Mouse (Mus musculus): ENCODE results near the gene Deaf1. TPM values are rescaled to one million over a fixed set of nuclear protein-coding genes. Genes with fewer than 3 reads are reported as not detected.

The Deaf1 gene
- total and polyA plus RNA-seq, 3 experiments: 3.5 to 31.6 (median 10.0) TPM

DNA sequence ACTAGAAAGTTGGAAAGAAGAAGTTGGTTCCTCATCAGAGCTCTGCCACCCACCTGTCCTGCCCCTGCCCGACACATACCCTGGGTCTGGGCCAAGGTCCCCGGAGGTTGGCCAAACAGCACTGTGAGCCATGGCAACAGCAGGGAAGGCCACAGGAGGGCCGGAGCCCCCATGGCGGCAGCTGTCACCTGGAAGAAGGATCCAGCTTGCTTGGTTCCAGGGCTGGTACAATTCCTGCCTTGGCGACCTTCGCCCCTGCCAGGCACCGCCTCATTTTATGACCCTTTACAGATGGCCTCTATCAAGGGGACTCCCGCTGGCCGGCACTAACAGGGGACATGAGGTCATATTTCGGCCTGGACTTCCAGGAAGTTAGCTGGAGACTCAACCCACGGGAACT, 50.9 kb downstream of the Deaf1 start, which contains the start of gene Cdhr5:
TSS of gene Cdhr5 (minus strand) at position 241 of the 400 bp plus-strand sequence.
- Histone ChIP-seq H3K9me3 (replicated peaks; ENCODE audit: low read length) (no peaks in the 10 kb centered on the region), H3K36me3 (replicated peaks in 1 of 2; ENCODE audit: control insufficient read depth in 1 of 2, insufficient read depth in 1 of 2, low read length in 1 of 2) (peaks cover 0 to 19% of the 10 kb centered on the region in 2 experiments), H3K27me3 (replicated peaks) (no peaks in the 10 kb centered on the region), H3K4me2 (ENCODE audit: insufficient read depth, low read depth, poor library complexity, severe bottlenecking) (peak within 1 kb of the TSS; percentile 53), H3K4me1 (ENCODE audit: control insufficient read depth in 1 of 2, insufficient read depth in 2 of 2) (peaks cover 41 to 74% of the 10 kb centered on the region in 2 experiments), H3K27ac (ENCODE audit: insufficient read depth, low read depth) (peak within 1 kb of the TSS; percentile 93), H3K9ac (ENCODE audit: insufficient read depth, low read depth) (peak within 1 kb of the TSS; percentile 58), H3K79me2 (replicated peaks; ENCODE audit: control insufficient read depth, extremely low read depth, insufficient read depth, poor library complexity, severe bottlenecking) (no peaks in the 10 kb centered on the region), H3K4me3 (replicated peaks in 1 of 3; ENCODE audit: low read depth in 2 of 3, low read length in 2 of 3, poor library complexity in 1 of 3) (peak within 1 kb of the TSS; percentile 30 to 42 (median 38))
- DNase-seq (ENCODE audit: extremely low read depth): peak; percentile 35
- dilution Hi-C loops (cut with MboI; ENCODE audit: extremely low pct_ligation_motif_present, extremely low pct_unique_long_range_greater_than_20kb, low sequenced_read_pairs): no loop called here
- TF ChIP-seq MYC (IDR thresholded peaks at IDR 0.05; ENCODE audit: low read depth, low read length) (no peak), UBTF (IDR thresholded peaks at IDR 0.05; ENCODE audit: low read depth, low read length) (0 out of 2 replicates have a peak, but pooled peaks have one; percentile 9), HCFC1 (IDR thresholded peaks at IDR 0.05; ENCODE audit: low read depth, low read length) (no peak), NELFE (IDR thresholded peaks at IDR 0.05; ENCODE audit: low read depth, low read length) (no peak), POLR2A (IDR thresholded peaks at IDR 0.05; ENCODE audit: low read depth, low read length) (no peak), MAZ (IDR thresholded peaks at IDR 0.05; ENCODE audit: low read depth, low read length) (no peak), IRF4 (IDR thresholded peaks at IDR 0.05; ENCODE audit: low read depth, low read length) (no peak), ZC3H11A (IDR thresholded peaks at IDR 0.05; ENCODE audit: low read depth, low read length) (no peak), PAX5 (IDR thresholded peaks at IDR 0.05; ENCODE audit: low read length) (no peak), USF2 (conservative IDR thresholded peaks at IDR 0.05; ENCODE audit: low read depth, low read length) (no peak), SIN3A (IDR thresholded peaks at IDR 0.05; ENCODE audit: low read length) (0 out of 2 replicates have a peak, but pooled peaks have one; percentile 8), KAT2A (IDR thresholded peaks at IDR 0.05; ENCODE audit: insufficient replicate concordance, low read length) (no peak), ZKSCAN1 (IDR thresholded peaks at IDR 0.05; ENCODE audit: borderline replicate concordance, low read depth, low read length) (no peak), BHLHE40 (IDR thresholded peaks at IDR 0.05; ENCODE audit: low read depth, low read length) (no peak), GABPA (IDR thresholded peaks at IDR 0.05; ENCODE audit: insufficient replicate concordance, low read depth, low read length) (no peak), MAFK (IDR thresholded peaks at IDR 0.05; ENCODE audit: insufficient replicate concordance, low read length) (no peak), ZMIZ1 (IDR thresholded peaks at IDR 0.05; ENCODE audit: low read depth, low read length) (no peak), POLR2AphosphoS2 (IDR thresholded peaks at IDR 0.05; ENCODE audit: low read depth, low read length) (no peak)
- in situ Hi-C loops (cut with MboI; ENCODE audit: low pct_ligation_motif_present, low pct_unique_long_range_greater_than_20kb, low sequenced_read_pairs): loop anchor here (5.0 kb wide), 1 partner anchor 41 kb away; no protein-coding TSS in a partner anchor

DNA sequence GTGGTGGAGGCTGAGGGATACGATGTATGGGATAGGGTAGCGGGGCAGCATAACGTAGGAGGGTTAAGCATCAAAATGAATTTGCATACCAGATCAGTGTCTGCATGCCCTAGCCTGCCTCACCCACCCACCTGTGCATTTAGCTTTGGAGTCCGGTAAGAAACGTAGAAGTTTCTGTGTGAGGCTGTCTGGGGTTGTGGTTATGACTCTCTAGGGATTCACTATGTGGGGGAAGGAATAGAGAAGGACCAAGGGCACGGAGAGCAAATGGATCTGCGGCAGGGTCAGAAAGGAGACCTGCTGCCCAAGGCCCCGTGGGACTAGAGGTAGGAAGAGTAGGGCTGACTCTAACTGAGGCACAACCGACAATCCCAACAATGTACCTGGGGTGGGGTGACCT, 52.1 kb downstream of the Deaf1 start:
- Histone ChIP-seq H3K4me3 (replicated peaks in 1 of 3; ENCODE audit: low read depth in 2 of 3, low read length in 2 of 3, poor library complexity in 1 of 3) (peak overlapping the region; percentile 30 to 42 (median 38)), H3K27ac (ENCODE audit: insufficient read depth, low read depth) (peak overlapping the region; percentile 93), H3K27me3 (replicated peaks) (no peaks in the 10 kb centered on the region), H3K36me3 (replicated peaks in 1 of 2; ENCODE audit: control insufficient read depth in 1 of 2, insufficient read depth in 1 of 2, low read length in 1 of 2) (peaks cover 0 to 22% of the 10 kb centered on the region in 2 experiments), H3K9me3 (replicated peaks; ENCODE audit: low read length) (no peaks in the 10 kb centered on the region), H3K9ac (ENCODE audit: insufficient read depth, low read depth) (peak overlapping the region; percentile 58; the same call in 1 of the 2 replicates), H3K4me1 (ENCODE audit: control insufficient read depth in 1 of 2, insufficient read depth in 2 of 2) (peaks cover 36 to 62% of the 10 kb centered on the region in 2 experiments), H3K4me2 (ENCODE audit: insufficient read depth, low read depth, poor library complexity, severe bottlenecking) (peak overlapping the region; percentile 53), H3K79me2 (replicated peaks; ENCODE audit: control insufficient read depth, extremely low read depth, insufficient read depth, poor library complexity, severe bottlenecking) (no peaks in the 10 kb centered on the region)
- peak; percentile 87 for DNase-seq (ENCODE audit: extremely low read depth)
- dilution Hi-C loops (cut with MboI; ENCODE audit: extremely low pct_ligation_motif_present, extremely low pct_unique_long_range_greater_than_20kb, low sequenced_read_pairs): no loop called here
- in situ Hi-C loops (cut with MboI; ENCODE audit: low pct_ligation_motif_present, low pct_unique_long_range_greater_than_20kb, low sequenced_read_pairs): loop anchor here (5.0 kb wide), 1 partner anchor 42 kb away; no protein-coding TSS in a partner anchor
- TF ChIP-seq RAD21 (IDR thresholded peaks at IDR 0.05; ENCODE audit: low read depth, low read length) (no peak; the same call in 1 of the 2 replicates), EP300 (IDR thresholded peaks at IDR 0.05; ENCODE audit: low read length) (peak; percentile 93), KAT2A (IDR thresholded peaks at IDR 0.05; ENCODE audit: insufficient replicate concordance, low read length) (0 out of 2 replicates have a peak, but pooled peaks have one; percentile 58), HCFC1 (IDR thresholded peaks at IDR 0.05; ENCODE audit: low read depth, low read length) (peak; percentile 45; the same call in 1 of the 2 replicates), POLR2A (IDR thresholded peaks at IDR 0.05; ENCODE audit: low read depth, low read length) (0 out of 2 replicates have a peak, but pooled peaks have one; percentile 40), MAFK (IDR thresholded peaks at IDR 0.05; ENCODE audit: insufficient replicate concordance, low read length) (peak; percentile 53; the same call in 1 of the 2 replicates), MAX (IDR thresholded peaks at IDR 0.05; ENCODE audit: low read length) (peak; percentile 64), UBTF (IDR thresholded peaks at IDR 0.05; ENCODE audit: low read depth, low read length) (0 out of 2 replicates have a peak, but pooled peaks have one; percentile 62), JUN (IDR thresholded peaks at IDR 0.05; ENCODE audit: insufficient read depth, low read depth, low read length) (peak; percentile 22; the same call in 1 of the 2 replicates), POLR2AphosphoS2 (IDR thresholded peaks at IDR 0.05; ENCODE audit: low read depth, low read length) (no peak), MAZ (IDR thresholded peaks at IDR 0.05; ENCODE audit: low read depth, low read length) (peak; percentile 85), JUND (conservative IDR thresholded peaks at IDR 0.05; ENCODE audit: low read depth, low read length) (peak; percentile 38; the same call in 1 of the 2 replicates), ELF1 (IDR thresholded peaks at IDR 0.05; ENCODE audit: low read depth, low read length) (peak; percentile 42), CHD2 (IDR thresholded peaks at IDR 0.05; ENCODE audit: low read length) (peak; percentile 70), GABPA (IDR thresholded peaks at IDR 0.05; ENCODE audit: insufficient replicate concordance, low read depth, low read length) (no peak), NELFE (IDR thresholded peaks at IDR 0.05; ENCODE audit: low read depth, low read length) (peak; percentile 28; the same call in 1 of the 2 replicates), USF2 (conservative IDR thresholded peaks at IDR 0.05; ENCODE audit: low read depth, low read length) (no peak), PAX5 (IDR thresholded peaks at IDR 0.05; ENCODE audit: low read length) (no peak), TBP (conservative IDR thresholded peaks at IDR 0.05; ENCODE audit: low read depth, low read length) (0 out of 2 replicates have a peak, but pooled peaks have one; percentile 46), RCOR1 (conservative IDR thresholded peaks at IDR 0.05; ENCODE audit: low read depth, low read length) (peak; percentile 75), E2F4 (IDR thresholded peaks at IDR 0.05; ENCODE audit: insufficient replicate concordance, low read depth, low read length) (no peak), ZNF384 (IDR thresholded peaks at IDR 0.05; ENCODE audit: low read depth, low read length) (peak; percentile 22; the same call in 1 of the 2 replicates)

All from CH12.LX (cell line).